Mouse (Mus musculus) stomach, postnatal 0 days (tissue): ENCODE results near the gene Cmbl.
A peak's percentile ranks its signal among the peaks of the same experiment; 100 is the strongest.

Experiments
- CTCF ChIP-seq: IDR thresholded peaks from 2 replicates; pipeline ENCODE4 v1.5.1; 2016; ENCODE audit warnings: antibody characterized with exemption, low read depth, mild to moderate bottlenecking, moderate library complexity
- EP300 ChIP-seq: optimal IDR thresholded peaks from 2 replicates; pipeline ENCODE3; 2016; ENCODE audit warnings: antibody characterized with exemption

- peak; percentile 78 for TF ChIP-seq CTCF
- TF ChIP-seq EP300, result no peak
Observed at GRCm38 (mm10) chr15:31602426-31602825, 37.2 kb downstream of the Cmbl start.
